Mouse (Mus musculus): ENCODE results near the gene Pitpnb.

The Pitpnb gene
- long read RNA-seq, experiment 1, partial matches to known transcripts = 1 of 60 reads
- long read RNA-seq, experiment 1, other reads (novel, unspliced or antisense) = 59 of 60 reads
- long read RNA-seq, experiment 2, partial matches to known transcripts = 1 of 64 reads
- long read RNA-seq, experiment 2, other reads (novel, unspliced or antisense) = 63 of 64 reads

DNA sequence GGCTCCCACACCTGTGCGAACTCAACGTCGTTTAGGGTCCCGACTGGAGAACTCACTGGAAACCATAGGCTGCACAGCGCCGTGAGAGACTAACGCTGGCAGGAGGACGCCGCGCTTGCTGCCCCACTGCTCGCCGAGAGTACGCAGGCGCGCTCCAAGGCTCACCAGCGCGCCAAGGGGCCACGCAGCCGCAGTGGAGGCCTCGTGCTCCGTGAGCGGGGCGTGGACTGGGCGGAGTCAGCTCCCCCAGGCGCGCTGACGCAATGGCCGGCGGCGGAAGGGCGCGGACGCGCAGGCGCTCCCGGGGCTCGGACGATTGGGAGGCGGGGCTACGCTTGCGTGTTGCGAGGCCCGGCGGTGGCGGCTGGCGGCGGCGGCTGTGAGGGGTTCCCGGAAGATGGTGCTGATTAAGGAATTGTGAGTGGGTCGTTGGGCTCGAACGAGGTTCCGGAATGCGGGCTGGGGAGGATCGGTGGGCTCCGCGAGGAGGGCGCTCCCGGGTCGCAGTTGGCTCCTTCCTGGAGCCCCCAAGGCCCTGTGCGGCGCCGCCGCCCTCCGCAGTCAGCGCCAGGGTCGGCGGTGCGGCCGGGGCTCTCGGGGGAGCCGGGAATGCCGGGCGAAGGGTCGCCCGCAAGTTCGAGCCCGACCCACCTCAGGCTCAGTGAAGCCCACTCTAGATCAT lies at the start of gene Pitpnb:
Gene Pitpnb (plus strand): TSS at position 347 of the 682 bp plus-strand sequence.
- intact Hi-C loops (cut with DNase I) = no loop called here

GRCm38 (mm10) chr5:111284420-111285175 lies 46.0 kb upstream of the Pitpnb start:
- intact Hi-C loops (cut with DNase I) = no loop called here

GRCm38 (mm10) chr5:111287571-111287970 lies 43.0 kb upstream of the Pitpnb start:
- intact Hi-C loops (cut with DNase I) = no loop called here

GRCm38 (mm10) chr5:111288486-111288885 lies 42.1 kb upstream of the Pitpnb start:
- intact Hi-C loops (cut with DNase I) = no loop called here

GRCm38 (mm10) chr5:111290071-111290470 lies 40.5 kb upstream of the Pitpnb start:
- intact Hi-C loops (cut with DNase I) = no loop called here

- intact Hi-C loops (cut with DNase I) = no loop called here
Observed at GRCm38 (mm10) chr5:111291639-111292038, 38.9 kb upstream of the Pitpnb start.

DNA sequence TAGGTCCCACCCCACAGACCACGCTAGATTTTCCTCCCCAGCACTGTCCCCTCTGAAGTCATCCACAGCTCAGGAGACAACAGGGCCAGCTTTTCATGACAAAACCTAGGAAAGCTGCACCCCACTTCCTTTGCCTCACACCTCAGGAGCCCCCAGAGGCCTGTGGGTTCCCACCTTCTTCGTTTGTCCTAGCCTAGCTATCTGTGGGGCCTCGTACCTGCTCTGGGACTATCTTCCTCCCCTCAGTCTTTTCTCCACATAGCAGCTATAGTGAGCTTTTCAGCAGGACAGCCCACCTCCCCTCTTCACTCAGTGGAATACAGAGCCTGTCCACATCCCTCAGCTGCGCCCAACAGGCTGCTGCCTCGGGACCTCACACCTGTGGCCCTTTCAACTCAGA lies 32.8 kb upstream of the Pitpnb start:
- intact Hi-C loops (cut with DNase I) = no loop called here

- intact Hi-C loops (cut with DNase I) = no loop called here
Observed at GRCm38 (mm10) chr5:111298706-111299105, 31.9 kb upstream of the Pitpnb start.

DNA sequence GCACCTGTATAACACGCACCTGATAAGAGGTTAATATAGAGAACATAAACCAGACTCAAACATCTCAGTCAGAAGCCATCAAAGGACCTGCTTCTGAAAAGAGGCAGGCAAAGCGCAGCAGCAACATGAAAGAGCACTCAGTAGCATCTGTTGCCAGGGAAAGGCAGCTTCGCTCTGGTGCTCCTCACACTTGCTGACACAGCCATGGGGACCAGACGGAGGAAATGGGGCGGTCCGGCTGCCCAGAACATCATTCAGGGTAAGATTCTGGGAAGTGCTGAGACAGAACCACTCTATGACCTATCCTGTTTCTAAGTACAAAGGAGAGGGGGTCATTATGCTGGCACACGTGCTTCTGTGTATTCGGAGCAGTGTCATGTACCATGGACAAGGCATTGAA lies 29.8 kb upstream of the Pitpnb start:
- intact Hi-C loops (cut with DNase I) = no loop called here

DNA sequence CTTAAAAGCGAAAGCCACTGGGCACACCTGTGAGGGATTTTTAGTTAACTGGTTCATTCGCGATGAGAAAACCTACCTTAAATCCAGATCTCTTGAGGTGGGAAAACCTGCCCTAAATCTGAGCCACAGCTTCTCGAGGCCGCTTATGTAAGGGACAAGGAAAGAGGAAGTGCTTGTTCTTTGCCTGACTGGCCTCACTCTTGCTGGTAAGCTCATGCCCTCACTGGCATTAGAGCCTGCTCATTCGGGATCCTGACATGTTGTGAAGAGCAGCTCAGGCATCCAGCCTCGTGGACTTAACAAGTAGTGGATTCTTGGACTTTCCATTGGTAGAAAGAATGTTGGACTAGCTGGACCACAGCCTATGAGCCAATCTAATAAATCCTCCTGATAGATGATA lies 28.8 kb upstream of the Pitpnb start:
- intact Hi-C loops (cut with DNase I) = no loop called here

GRCm38 (mm10) chr5:111304730-111305129 lies 25.8 kb upstream of the Pitpnb start:
- intact Hi-C loops (cut with DNase I) = no loop called here

DNA sequence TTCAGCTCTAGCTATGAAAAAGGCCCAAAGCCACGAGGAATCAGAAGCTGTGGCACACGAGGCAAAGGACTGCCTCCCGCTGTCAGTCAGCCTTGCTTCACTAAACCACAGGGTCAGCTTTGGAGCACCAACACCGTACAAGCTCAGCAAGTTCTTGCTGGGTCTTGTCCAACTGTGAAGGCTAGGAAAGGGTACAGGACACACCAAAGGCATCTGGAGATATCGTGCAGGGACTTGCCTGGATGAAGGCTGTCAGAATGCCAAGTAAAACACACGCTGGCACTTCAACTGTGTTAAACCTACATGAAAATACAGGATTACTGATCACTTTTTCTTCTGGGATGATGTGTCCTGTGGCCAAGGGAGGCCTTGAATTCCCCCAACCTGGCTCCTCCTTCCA lies 20.4 kb upstream of the Pitpnb start:
- intact Hi-C loops (cut with DNase I) = no loop called here

DNA sequence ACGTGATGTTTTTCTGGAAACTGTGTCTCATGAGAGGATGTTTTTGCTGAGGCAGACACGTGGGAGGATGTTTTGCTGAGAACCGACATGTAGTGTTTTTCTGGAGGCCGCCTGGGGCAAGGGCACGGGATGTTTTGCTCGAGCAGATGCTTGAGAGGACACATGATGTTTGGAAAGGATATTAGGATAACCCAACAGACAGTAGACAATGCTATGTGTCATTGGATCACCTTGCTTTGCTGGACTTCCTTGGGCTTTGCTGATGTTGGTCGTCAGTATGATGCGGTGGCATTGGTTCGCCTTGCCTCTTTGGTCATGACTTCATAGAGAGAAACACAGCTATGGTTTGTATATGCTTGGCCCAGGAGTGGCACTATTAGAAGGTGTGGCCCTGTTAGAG lies 16.7 kb upstream of the Pitpnb start:
- intact Hi-C loops (cut with DNase I) = no loop called here

GRCm38 (mm10) chr5:111315061-111315460 lies 15.5 kb upstream of the Pitpnb start:
- intact Hi-C loops (cut with DNase I) = no loop called here

DNA sequence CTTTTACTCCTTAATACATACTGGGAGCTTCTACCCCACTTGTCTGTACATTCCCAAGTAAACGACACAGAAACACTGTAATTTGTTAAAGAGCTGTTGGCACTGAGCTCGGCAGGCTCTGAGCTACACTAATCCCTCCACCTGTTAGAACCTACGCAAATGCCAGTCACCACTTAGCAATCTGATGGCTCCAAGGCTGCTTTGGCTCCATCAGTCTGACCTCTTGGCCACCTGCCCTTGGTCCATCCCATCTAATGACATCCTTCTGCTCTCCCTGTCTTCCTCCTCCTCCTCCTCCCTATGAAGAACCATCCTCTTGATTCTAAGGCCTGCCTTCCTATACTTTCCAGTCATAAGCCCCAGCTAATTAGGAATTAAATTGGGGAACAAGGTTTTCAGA lies 13.0 kb upstream of the Pitpnb start:
- intact Hi-C loops (cut with DNase I) = no loop called here

DNA sequence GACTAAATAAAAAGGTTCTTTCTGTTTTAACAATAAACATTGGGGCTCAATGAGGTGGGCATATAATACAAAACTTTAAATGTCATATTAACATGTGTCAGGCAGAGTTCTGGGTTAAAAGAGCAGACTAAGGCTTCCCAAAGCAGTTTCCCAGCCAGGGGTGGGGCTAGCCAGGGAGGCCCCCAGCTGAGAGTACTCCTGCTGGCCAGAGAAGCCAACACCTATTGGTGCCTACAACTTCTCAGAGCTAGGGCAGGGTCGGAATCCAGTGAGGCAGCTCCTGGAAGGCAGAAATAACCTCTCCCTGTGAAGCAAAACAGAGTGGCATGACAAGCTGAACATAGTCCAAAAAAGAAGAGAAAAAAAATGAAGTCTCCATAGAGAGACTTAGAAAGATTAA lies 11.6 kb upstream of the Pitpnb start:
- intact Hi-C loops (cut with DNase I) = no loop called here

DNA sequence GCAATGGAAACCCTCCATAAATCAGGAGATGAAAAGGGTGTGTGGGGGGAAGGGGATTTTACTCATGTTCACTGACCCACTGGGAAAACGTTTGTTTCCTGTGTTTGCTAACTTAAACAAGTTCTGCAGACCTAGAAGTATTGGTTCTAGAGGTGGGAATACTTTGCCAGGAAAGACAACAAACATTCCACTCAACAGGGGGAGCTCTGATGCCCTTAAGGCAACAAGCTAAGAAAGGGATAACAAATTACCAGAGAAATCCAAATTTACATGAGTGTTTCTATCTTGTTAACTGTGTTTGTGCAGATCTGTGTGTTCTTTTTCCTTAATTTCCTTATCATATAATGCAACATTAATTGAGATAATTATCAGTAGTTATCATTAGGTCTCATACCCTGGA lies 4.8 kb upstream of the Pitpnb start:
- intact Hi-C loops (cut with DNase I) = no loop called here

- intact Hi-C loops (cut with DNase I) = no loop called here
Observed at GRCm38 (mm10) chr5:111327420-111327819, 3.1 kb upstream of the Pitpnb start.

DNA sequence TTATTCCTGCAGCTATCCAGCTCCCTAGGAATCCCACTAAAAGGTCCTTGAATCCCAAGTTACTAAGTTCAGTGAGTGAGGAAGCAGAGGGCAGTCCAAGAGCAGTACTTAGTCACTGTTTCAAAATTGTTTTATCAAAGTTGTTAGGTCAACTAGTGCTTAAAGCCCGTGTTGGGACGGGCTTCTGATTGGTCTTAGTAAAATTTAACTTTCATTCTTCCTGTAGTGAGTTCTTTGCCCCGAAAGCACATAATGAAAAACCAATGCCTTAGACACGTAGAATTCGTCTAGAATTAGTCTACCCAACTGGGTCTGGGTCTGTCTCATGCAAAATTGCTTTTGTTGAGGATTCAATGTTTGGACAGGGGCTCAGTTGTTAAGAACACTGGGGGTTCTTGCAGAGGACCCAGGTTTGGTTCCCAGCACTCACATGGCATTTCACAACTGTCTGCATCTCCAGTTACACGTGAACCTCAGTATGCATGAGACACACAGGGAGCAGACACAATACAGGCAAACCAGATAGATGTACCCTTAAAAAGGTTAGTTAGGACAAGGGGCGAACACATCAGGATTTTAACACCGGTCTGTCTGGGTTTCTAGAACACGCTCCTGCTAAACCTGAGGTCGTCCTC lies 664 bp upstream of the Pitpnb start:
- intact Hi-C loops (cut with DNase I) = no loop called here

- intact Hi-C loops (cut with DNase I) = no loop called here
Observed at GRCm38 (mm10) chr5:111331099-111331435, 504 bp downstream of the Pitpnb start.

DNA sequence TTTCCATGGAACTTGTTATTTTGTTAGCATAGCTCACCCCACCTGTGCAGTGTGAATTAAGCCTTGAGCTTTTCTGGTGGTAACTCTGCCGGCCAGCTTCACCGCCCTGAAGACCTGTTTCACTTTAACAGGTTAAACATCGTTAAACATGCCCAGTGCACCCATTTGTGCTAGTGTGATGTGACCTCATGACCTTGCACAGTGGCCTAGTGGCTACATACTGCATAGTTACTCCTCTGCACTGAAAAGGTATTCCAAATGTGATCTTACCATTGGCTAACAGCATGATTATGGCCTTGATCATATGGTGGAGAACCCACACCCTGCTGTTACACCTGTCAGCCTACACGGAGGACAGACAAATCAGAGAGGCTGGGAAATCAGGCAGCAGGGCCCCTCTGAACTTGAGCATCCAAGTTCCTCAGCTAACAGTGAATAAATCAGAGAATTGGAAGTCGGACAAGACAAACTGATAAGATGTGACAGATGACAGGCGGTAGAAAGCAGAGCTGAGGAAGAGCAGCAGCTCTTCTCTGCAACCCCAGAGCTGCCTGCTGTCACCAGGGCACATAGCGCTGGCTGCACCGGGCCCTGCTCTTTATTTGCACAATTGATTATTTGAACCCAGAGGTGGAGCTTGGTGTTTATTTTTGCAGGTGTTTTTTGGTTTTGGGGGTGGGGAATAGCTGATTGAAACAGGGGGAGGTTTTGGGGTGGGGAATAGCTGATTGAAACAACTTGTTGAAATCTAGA lies 5.6 kb downstream of the Pitpnb start:
- intact Hi-C loops (cut with DNase I) = no loop called here
